Mouse (Mus musculus): ENCODE measurements at regions not wholly inside any gene's neighbourhood (a gene's known extent, or its start where the extent isn't known, plus 50 kb on each side); places are given as distances from the start of the nearest gene placed in this dataset.

- WGBS, result 79% methylated on average over 5 of the region's 5 CpGs
Observed at GRCm38 (mm10) chr12:92365926-92366325, 517.0 kb upstream of the Sel1l start.

GRCm38 (mm10) chr12:92353386-92354257 lies 504.7 kb upstream of the Sel1l start:
- no peaks in the 10 kb centered on the region for H3K4me1 ChIP-seq
- no peaks in the 10 kb centered on the region for H3K36me3 ChIP-seq
- no peak overlapping the region for H3K4me2 ChIP-seq
- H3K27me3 ChIP-seq, result no peaks in the 10 kb centered on the region
- H3K9ac ChIP-seq, result no peak overlapping the region
- ATAC-seq (ENCODE audit: insufficient number of reproducible peaks, insufficient read depth, low FRiP score, low TSS enrichment, low read depth), result no peak
- H3K4me3 ChIP-seq, result no peak overlapping the region
- 45% methylated on average over 4 of the region's 4 CpGs for WGBS
- H3K27ac ChIP-seq, result no peak overlapping the region
- no peaks in the 10 kb centered on the region for H3K9me3 ChIP-seq

More at GRCm38 (mm10) chr12:92365926-92366325, 517.0 kb upstream of the Sel1l start:
- H3K27me3 ChIP-seq, result no peaks in the 10 kb centered on the region
- H3K9ac ChIP-seq, result no peak overlapping the region
- no peak overlapping the region for H3K27ac ChIP-seq
- H3K9me3 ChIP-seq, result no peaks in the 10 kb centered on the region
- no peak for ATAC-seq (ENCODE audit: insufficient number of reproducible peaks, insufficient read depth, low FRiP score, low TSS enrichment, low read depth)
- no peak overlapping the region for H3K4me3 ChIP-seq
- H3K4me2 ChIP-seq, result no peak overlapping the region
- no peaks in the 10 kb centered on the region for H3K4me1 ChIP-seq
- no peaks in the 10 kb centered on the region for H3K36me3 ChIP-seq

- H3K4me3 ChIP-seq, result no peak overlapping the region
- H3K9me3 ChIP-seq, result no peaks in the 10 kb centered on the region
- no peak overlapping the region for H3K27ac ChIP-seq
- no peaks in the 10 kb centered on the region for H3K4me1 ChIP-seq
- ATAC-seq (ENCODE audit: insufficient number of reproducible peaks, insufficient read depth, low FRiP score, low TSS enrichment, low read depth), result no peak
- H3K4me2 ChIP-seq, result no peak overlapping the region
- H3K36me3 ChIP-seq, result no peaks in the 10 kb centered on the region
- no peaks in the 10 kb centered on the region for H3K27me3 ChIP-seq
- H3K9ac ChIP-seq, result no peak overlapping the region
- WGBS, result 85% methylated on average over 1 of the region's 1 CpGs
Observed at GRCm38 (mm10) chr12:92318241-92318640, 469.3 kb upstream of the Sel1l start.

- H3K36me3 ChIP-seq, result no peaks in the 10 kb centered on the region
- no peak overlapping the region for H3K9ac ChIP-seq
- H3K4me2 ChIP-seq, result no peak overlapping the region
- no peaks in the 10 kb centered on the region for H3K27me3 ChIP-seq
- H3K27ac ChIP-seq, result no peak overlapping the region
- no peaks in the 10 kb centered on the region for H3K9me3 ChIP-seq
- 88% methylated on average over 3 of the region's 3 CpGs for WGBS
- no peaks in the 10 kb centered on the region for H3K4me1 ChIP-seq
- H3K4me3 ChIP-seq, result no peak overlapping the region
- ATAC-seq (ENCODE audit: insufficient number of reproducible peaks, insufficient read depth, low FRiP score, low TSS enrichment, low read depth), result no peak
Observed at GRCm38 (mm10) chr12:92317609-92318008, 468.7 kb upstream of the Sel1l start.

GRCm38 (mm10) chr12:92316285-92316684 lies 467.3 kb upstream of the Sel1l start:
- H3K27me3 ChIP-seq, result no peaks in the 10 kb centered on the region
- no peaks in the 10 kb centered on the region for H3K9me3 ChIP-seq
- H3K4me1 ChIP-seq, result no peaks in the 10 kb centered on the region
- H3K27ac ChIP-seq, result no peak overlapping the region
- no peaks in the 10 kb centered on the region for H3K36me3 ChIP-seq
- H3K9ac ChIP-seq, result no peak overlapping the region
- no peak overlapping the region for H3K4me2 ChIP-seq
- H3K4me3 ChIP-seq, result no peak overlapping the region
- no peak for ATAC-seq (ENCODE audit: insufficient number of reproducible peaks, insufficient read depth, low FRiP score, low TSS enrichment, low read depth)

- Histone ChIP-seq H3K4me1 (no peaks in the 10 kb centered on the region), H3K36me3 (no peaks in the 10 kb centered on the region), H3K9me3 (no peaks in the 10 kb centered on the region), H3K27me3 (no peaks in the 10 kb centered on the region), H3K9ac (no peak overlapping the region), H3K4me3 (no peak overlapping the region), H3K4me2 (no peak overlapping the region), H3K27ac (no peak overlapping the region)
- ATAC-seq (ENCODE audit: insufficient number of reproducible peaks, insufficient read depth, low FRiP score, low TSS enrichment, low read depth), result no peak
- 85% methylated on average over 2 of the region's 2 CpGs for WGBS
Observed at GRCm38 (mm10) chr12:92315820-92316219, 466.9 kb upstream of the Sel1l start.

- H3K4me1 ChIP-seq, result no peaks in the 10 kb centered on the region
- WGBS, result 17% methylated on average over 14 of the region's 14 CpGs
- H3K9ac ChIP-seq, result no peak overlapping the region
- ATAC-seq (ENCODE audit: insufficient number of reproducible peaks, insufficient read depth, low FRiP score, low TSS enrichment, low read depth), result no peak
- H3K27me3 ChIP-seq, result no peaks in the 10 kb centered on the region
- H3K4me2 ChIP-seq, result peak overlapping the region; percentile 37
- no peak overlapping the region for H3K27ac ChIP-seq
- no peak overlapping the region for H3K4me3 ChIP-seq
- H3K9me3 ChIP-seq, result no peaks in the 10 kb centered on the region
- H3K36me3 ChIP-seq, result no peaks in the 10 kb centered on the region
Observed at GRCm38 (mm10) chr12:92302951-92303591, 454.1 kb upstream of the Sel1l start.

- H3K36me3 ChIP-seq, result no peaks in the 10 kb centered on the region
- no peak overlapping the region for H3K27ac ChIP-seq
- no peak overlapping the region for H3K4me2 ChIP-seq
- 66% methylated on average over 4 of the region's 4 CpGs for WGBS
- H3K4me1 ChIP-seq, result 0 out of 2 replicates have a peak, but pooled peaks cover 4% of the 10 kb centered on the region
- H3K9ac ChIP-seq, result no peak overlapping the region
- no peak overlapping the region for H3K4me3 ChIP-seq
- H3K27me3 ChIP-seq, result no peaks in the 10 kb centered on the region
- no peaks in the 10 kb centered on the region for H3K9me3 ChIP-seq
- ATAC-seq (ENCODE audit: insufficient number of reproducible peaks, insufficient read depth, low FRiP score, low TSS enrichment, low read depth), result no peak
Observed at GRCm38 (mm10) chr12:92294887-92295286, 445.9 kb upstream of the Sel1l start.

- H3K36me3 ChIP-seq, result no peaks in the 10 kb centered on the region
- H3K4me1 ChIP-seq, result 0 out of 2 replicates have a peak, but pooled peaks cover 4% of the 10 kb centered on the region
- no peak overlapping the region for H3K4me2 ChIP-seq
- H3K9ac ChIP-seq, result no peak overlapping the region
- H3K27me3 ChIP-seq, result no peaks in the 10 kb centered on the region
- no peak for ATAC-seq (ENCODE audit: insufficient number of reproducible peaks, insufficient read depth, low FRiP score, low TSS enrichment, low read depth)
- no peak overlapping the region for H3K4me3 ChIP-seq
- H3K27ac ChIP-seq, result no peak overlapping the region
- no peaks in the 10 kb centered on the region for H3K9me3 ChIP-seq
Observed at GRCm38 (mm10) chr12:92293341-92293720, 444.4 kb upstream of the Sel1l start.

GRCm38 (mm10) chr12:92292460-92293340 lies 443.7 kb upstream of the Sel1l start:
- Histone ChIP-seq H3K9ac (no peak overlapping the region), H3K4me1 (0 out of 2 replicates have a peak, but pooled peaks cover 4% of the 10 kb centered on the region), H3K27ac (no peak overlapping the region), H3K27me3 (no peaks in the 10 kb centered on the region), H3K36me3 (no peaks in the 10 kb centered on the region), H3K4me2 (no peak overlapping the region), H3K4me3 (no peak overlapping the region), H3K9me3 (no peaks in the 10 kb centered on the region)
- no peak for ATAC-seq (ENCODE audit: insufficient number of reproducible peaks, insufficient read depth, low FRiP score, low TSS enrichment, low read depth)
- WGBS, result 27% methylated on average over 11 of the region's 11 CpGs

GRCm38 (mm10) chr12:92291490-92291889 lies 442.5 kb upstream of the Sel1l start:
- no peaks in the 10 kb centered on the region for H3K36me3 ChIP-seq
- H3K9me3 ChIP-seq, result no peaks in the 10 kb centered on the region
- WGBS, result 88% methylated on average over 1 of the region's 1 CpGs
- 0 out of 2 replicates have a peak, but pooled peaks cover 4% of the 10 kb centered on the region for H3K4me1 ChIP-seq
- H3K9ac ChIP-seq, result no peak overlapping the region
- H3K4me3 ChIP-seq, result no peak overlapping the region
- H3K4me2 ChIP-seq, result no peak overlapping the region
- no peaks in the 10 kb centered on the region for H3K27me3 ChIP-seq
- no peak for ATAC-seq (ENCODE audit: insufficient number of reproducible peaks, insufficient read depth, low FRiP score, low TSS enrichment, low read depth)
- H3K27ac ChIP-seq, result no peak overlapping the region
